Mouse (Mus musculus): ENCODE results near the gene Sugp1. TPM values are rescaled to one million over a fixed set of nuclear protein-coding genes. Genes with fewer than 3 reads are reported as not detected.

Gene Sugp1
- polyA plus RNA-seq, 1 experiment from 2014 or later: 55.8 TPM

- Histone ChIP-seq H3K9me3 (ENCODE audit: control insufficient read depth, low read length) (no peaks in the 10 kb centered on the region), H3K4me3 (ENCODE audit: low read length) (no peak overlapping the region), H3K4me1 (ENCODE audit: control insufficient read depth, insufficient read depth, low read depth, low read length) (peaks cover 26% of the 10 kb centered on the region), H3K36me3 (ENCODE audit: control insufficient read depth, insufficient read depth, low read length) (no peaks in the 10 kb centered on the region), H3K27ac (ENCODE audit: low read depth, low read length) (no peak overlapping the region), H3K27me3 (replicated peaks; ENCODE audit: control insufficient read depth, insufficient read depth, low read length) (peaks cover 31% of the 10 kb centered on the region), H3K9ac (ENCODE audit: low read depth, low read length) (no peak overlapping the region; the same call in 1 of the 2 replicates), H3K4me2 (ENCODE audit: low read length) (no peak overlapping the region)
- WGBS: 29% methylated on average over 9 of the region's 9 CpGs
- peak; percentile 35 for ATAC-seq
These were observed 46.8 kb downstream of the Sugp1 start for GRCm38 (mm10) chr8:70089296-70089960.

GRCm38 (mm10) chr8:70092786-70093185, 50.2 kb downstream of the Sugp1 start:
- Histone ChIP-seq H3K27ac (ENCODE audit: low read depth, low read length) (no peak overlapping the region), H3K4me3 (ENCODE audit: low read length) (no peak overlapping the region), H3K36me3 (ENCODE audit: control insufficient read depth, insufficient read depth, low read length) (peaks cover 30% of the 10 kb centered on the region), H3K27me3 (replicated peaks; ENCODE audit: control insufficient read depth, insufficient read depth, low read length) (peaks cover 4% of the 10 kb centered on the region), H3K4me1 (ENCODE audit: control insufficient read depth, insufficient read depth, low read depth, low read length) (peaks cover 18% of the 10 kb centered on the region), H3K9me3 (ENCODE audit: control insufficient read depth, low read length) (no peaks in the 10 kb centered on the region; the same call in 1 of the 2 replicates), H3K9ac (ENCODE audit: low read depth, low read length) (no peak overlapping the region), H3K4me2 (ENCODE audit: low read length) (no peak overlapping the region)
- WGBS: 69% methylated on average over 8 of the region's 8 CpGs
- no peak for ATAC-seq

- H3K4me1 ChIP-seq (ENCODE audit: control insufficient read depth, insufficient read depth, low read depth, low read length): no peaks in the 10 kb centered on the region
- 81% methylated on average over 8 of the region's 8 CpGs for WGBS
These were observed 56.7 kb downstream of the Sugp1 start for GRCm38 (mm10) chr8:70099276-70099675.

GRCm38 (mm10) chr8:70100241-70100640, 57.6 kb downstream of the Sugp1 start:
- H3K27ac ChIP-seq (ENCODE audit: low read depth, low read length): no peak overlapping the region
- H3K36me3 ChIP-seq (ENCODE audit: control insufficient read depth, insufficient read depth, low read length): peaks cover 63% of the 10 kb centered on the region
- H3K4me3 ChIP-seq (ENCODE audit: low read length): no peak overlapping the region
- no peak overlapping the region for H3K4me2 ChIP-seq (ENCODE audit: low read length)
- H3K9ac ChIP-seq (ENCODE audit: low read depth, low read length): no peak overlapping the region
- no peaks in the 10 kb centered on the region for H3K4me1 ChIP-seq (ENCODE audit: control insufficient read depth, insufficient read depth, low read depth, low read length)
- WGBS: 88% methylated on average over 8 of the region's 8 CpGs
- ATAC-seq: no peak
- H3K9me3 ChIP-seq (ENCODE audit: control insufficient read depth, low read length): peaks cover 2% of the 10 kb centered on the region; the same call in 1 of the 2 replicates
- H3K27me3 ChIP-seq (replicated peaks; ENCODE audit: control insufficient read depth, insufficient read depth, low read length): no peaks in the 10 kb centered on the region

More at GRCm38 (mm10) chr8:70099276-70099675, 56.7 kb downstream of the Sugp1 start:
- Histone ChIP-seq H3K27me3 (replicated peaks; ENCODE audit: control insufficient read depth, insufficient read depth, low read length) (no peaks in the 10 kb centered on the region), H3K4me2 (ENCODE audit: low read length) (no peak overlapping the region), H3K27ac (ENCODE audit: low read depth, low read length) (no peak overlapping the region), H3K4me3 (ENCODE audit: low read length) (no peak overlapping the region), H3K9ac (ENCODE audit: low read depth, low read length) (no peak overlapping the region), H3K36me3 (ENCODE audit: control insufficient read depth, insufficient read depth, low read length) (peaks cover 68% of the 10 kb centered on the region), H3K9me3 (ENCODE audit: control insufficient read depth, low read length) (peaks cover 2% of the 10 kb centered on the region; the same call in 1 of the 2 replicates)
- ATAC-seq: no peak

GRCm38 (mm10) chr8:70104506-70104905, 61.9 kb downstream of the Sugp1 start:
- H3K9ac ChIP-seq (ENCODE audit: low read depth, low read length): no peak overlapping the region
- 17% methylated on average over 6 of the region's 6 CpGs for WGBS
- peak; percentile 57; the same call in 1 of the 2 replicates for ATAC-seq

GRCm38 (mm10) chr8:70104922-70105321, 62.3 kb downstream of the Sugp1 start:
- Histone ChIP-seq H3K4me2 (ENCODE audit: low read length) (no peak overlapping the region), H3K4me3 (ENCODE audit: low read length) (no peak overlapping the region), H3K4me1 (ENCODE audit: control insufficient read depth, insufficient read depth, low read depth, low read length) (no peaks in the 10 kb centered on the region; the same call in 1 of the 2 replicates), H3K27me3 (replicated peaks; ENCODE audit: control insufficient read depth, insufficient read depth, low read length) (no peaks in the 10 kb centered on the region), H3K27ac (ENCODE audit: low read depth, low read length) (no peak overlapping the region), H3K36me3 (ENCODE audit: control insufficient read depth, insufficient read depth, low read length) (peaks cover 51% of the 10 kb centered on the region), H3K9me3 (ENCODE audit: control insufficient read depth, low read length) (no peaks in the 10 kb centered on the region), H3K9ac (ENCODE audit: low read depth, low read length) (no peak overlapping the region)
- no peak for ATAC-seq
- WGBS: 83% methylated on average over 7 of the region's 7 CpGs

More at GRCm38 (mm10) chr8:70104506-70104905, 61.9 kb downstream of the Sugp1 start:
- H3K4me1 ChIP-seq (ENCODE audit: control insufficient read depth, insufficient read depth, low read depth, low read length): no peaks in the 10 kb centered on the region; the same call in 1 of the 2 replicates
- no peaks in the 10 kb centered on the region for H3K27me3 ChIP-seq (replicated peaks; ENCODE audit: control insufficient read depth, insufficient read depth, low read length)
- peaks cover 51% of the 10 kb centered on the region for H3K36me3 ChIP-seq (ENCODE audit: control insufficient read depth, insufficient read depth, low read length)
- H3K9me3 ChIP-seq (ENCODE audit: control insufficient read depth, low read length): no peaks in the 10 kb centered on the region
- H3K4me2 ChIP-seq (ENCODE audit: low read length): no peak overlapping the region
- no peak overlapping the region for H3K4me3 ChIP-seq (ENCODE audit: low read length)
- H3K27ac ChIP-seq (ENCODE audit: low read depth, low read length): no peak overlapping the region

- H3K27me3 ChIP-seq (replicated peaks; ENCODE audit: control insufficient read depth, insufficient read depth, low read length): no peaks in the 10 kb centered on the region
- no peak overlapping the region for H3K4me2 ChIP-seq (ENCODE audit: low read length)
- WGBS: 93% methylated on average over 2 of the region's 2 CpGs
- no peak overlapping the region for H3K9ac ChIP-seq (ENCODE audit: low read depth, low read length)
- ATAC-seq: no peak
- no peak overlapping the region for H3K27ac ChIP-seq (ENCODE audit: low read depth, low read length)
- H3K36me3 ChIP-seq (ENCODE audit: control insufficient read depth, insufficient read depth, low read length): peaks cover 36% of the 10 kb centered on the region
- no peaks in the 10 kb centered on the region for H3K9me3 ChIP-seq (ENCODE audit: control insufficient read depth, low read length)
- peaks cover 4% of the 10 kb centered on the region for H3K4me1 ChIP-seq (ENCODE audit: control insufficient read depth, insufficient read depth, low read depth, low read length)
- no peak overlapping the region for H3K4me3 ChIP-seq (ENCODE audit: low read length)
These were observed 67.8 kb downstream of the Sugp1 start for GRCm38 (mm10) chr8:70110451-70110850.

- Histone ChIP-seq H3K27ac (ENCODE audit: low read depth, low read length) (no peak overlapping the region), H3K9ac (ENCODE audit: low read depth, low read length) (no peak overlapping the region), H3K4me1 (ENCODE audit: control insufficient read depth, insufficient read depth, low read depth, low read length) (peaks cover 4% of the 10 kb centered on the region), H3K4me3 (ENCODE audit: low read length) (no peak overlapping the region), H3K27me3 (replicated peaks; ENCODE audit: control insufficient read depth, insufficient read depth, low read length) (no peaks in the 10 kb centered on the region), H3K36me3 (ENCODE audit: control insufficient read depth, insufficient read depth, low read length) (peaks cover 38% of the 10 kb centered on the region), H3K9me3 (ENCODE audit: control insufficient read depth, low read length) (no peaks in the 10 kb centered on the region), H3K4me2 (ENCODE audit: low read length) (no peak overlapping the region)
- WGBS: 60% methylated on average over 23 of the region's 23 CpGs
- no peak for ATAC-seq
These were observed 68.7 kb downstream of the Sugp1 start for GRCm38 (mm10) chr8:70111192-70111795.

GRCm38 (mm10) chr8:70112401-70113016, 69.9 kb downstream of the Sugp1 start:
- no peak overlapping the region for H3K4me2 ChIP-seq (ENCODE audit: low read length)

More at GRCm38 (mm10) chr8:70112401-70113016, 69.9 kb downstream of the Sugp1 start:
- peaks cover 16% of the 10 kb centered on the region for H3K4me1 ChIP-seq (ENCODE audit: control insufficient read depth, insufficient read depth, low read depth, low read length)
- H3K4me3 ChIP-seq (ENCODE audit: low read length): no peak overlapping the region
- no peaks in the 10 kb centered on the region for H3K27me3 ChIP-seq (replicated peaks; ENCODE audit: control insufficient read depth, insufficient read depth, low read length)
- peak; percentile 22; the same call in 1 of the 2 replicates for ATAC-seq
- peaks cover 31% of the 10 kb centered on the region for H3K36me3 ChIP-seq (ENCODE audit: control insufficient read depth, insufficient read depth, low read length)
- no peak overlapping the region for H3K9ac ChIP-seq (ENCODE audit: low read depth, low read length)
- WGBS: 10% methylated on average over 41 of the region's 43 CpGs
- H3K27ac ChIP-seq (ENCODE audit: low read depth, low read length): no peak overlapping the region
- no peaks in the 10 kb centered on the region for H3K9me3 ChIP-seq (ENCODE audit: control insufficient read depth, low read length)
